Comparison of ENCODE assay signal across 20 mouse cellular contexts in the genomic region with DNA sequence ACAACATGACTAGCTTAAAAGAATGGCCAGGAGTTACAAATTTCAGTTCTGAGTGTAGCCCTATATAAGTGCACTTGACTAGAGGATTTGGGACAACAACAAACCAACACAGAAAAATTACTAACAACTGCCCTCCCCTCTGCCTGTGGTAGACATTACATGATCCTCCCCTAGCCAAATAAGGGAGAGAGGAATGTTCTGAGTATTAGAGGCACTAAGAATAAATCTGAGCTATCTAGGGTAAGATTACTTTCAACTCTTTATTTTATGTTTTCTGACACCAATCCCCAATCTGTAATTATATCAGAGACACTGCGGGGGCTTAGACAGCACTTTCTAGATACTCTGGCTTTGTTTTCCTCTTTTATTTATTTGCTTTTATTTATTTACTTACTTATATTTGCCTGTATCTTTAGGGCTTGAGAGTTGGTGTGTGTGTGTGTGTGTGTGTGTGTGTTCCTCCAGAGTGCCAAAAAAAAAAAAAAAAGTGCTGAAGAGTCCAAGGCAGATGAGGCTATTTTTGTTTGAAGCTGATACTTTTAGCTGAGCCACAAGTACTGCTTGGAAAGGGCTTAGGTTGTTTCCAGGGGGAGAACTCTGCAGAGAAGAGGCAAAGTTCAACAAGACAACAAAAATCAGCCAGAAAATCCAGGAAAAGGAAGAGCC. TPM values are rescaled to one million over a fixed set of nuclear protein-coding genes. Genes with fewer than 3 reads are reported as not detected.
DNase-seq lines count a peak whose midpoint lies in the region; ATAC-seq and TF ChIP-seq lines count a peak whose summit lies in the region.
"Had no signal": no experiment of that assay in that cellular context is flagged by ENCODE, and none has a peak within 500 bp of the region (broad histone marks: within the 10 kb centered on the region; RNA-seq: fewer than 3 reads in every experiment).

No protein-coding gene starts in this region.

- H3K4me3 ChIP-seq in forebrain, embryonic 11.5 days (ENCODE audit: low read depth, low read length), result no peak overlapping the region
- H3K4me3 ChIP-seq in forebrain, postnatal 0 days (ENCODE audit: low read depth, low read length), result no peak overlapping the region
- peak overlapping the region; percentile 42 for H3K4me3 ChIP-seq in heart, embryonic 11.5 days (ENCODE audit: low read depth, low read length)
- H3K4me3 ChIP-seq: embryonic facial prominence, embryonic 12.5 days; erythroblast, embryonic 14.5 days; hindbrain, embryonic 15.5 days; intestine, embryonic 15.5 days; liver, embryonic 12.5 days had no signal

- WGBS in forebrain, embryonic 11.5 days, result 89% methylated on average over 1 of the region's 1 CpGs
- WGBS in forebrain, postnatal 0 days, result 70% methylated on average over 1 of the region's 1 CpGs
- whole genome bisulfite sequencing in heart, embryonic 11.5 days (ENCODE audit: insufficient replicate concordance), result 52% methylated on average over 1 of the region's 1 CpGs

- ATAC-seq in forebrain, embryonic 11.5 days (replicated peaks; ENCODE audit: low FRiP score), result 0 out of 2 replicates have a peak, but pooled peaks have one; percentile 15
- ATAC-seq in forebrain, postnatal 0 days, result no peak
- ATAC-seq in heart, embryonic 11.5 days (replicated peaks; ENCODE audit: insufficient number of reproducible peaks, low FRiP score, low TSS enrichment), result peak; percentile 63
- ATAC-seq: intestine, embryonic 15.5 days; liver, embryonic 12.5 days had no signal

- no peak overlapping the region for H3K9ac ChIP-seq in forebrain, embryonic 11.5 days (ENCODE audit: low read length)
- no peak overlapping the region for H3K9ac ChIP-seq in forebrain, postnatal 0 days
- H3K9ac ChIP-seq in heart, embryonic 11.5 days (ENCODE audit: low read depth, low read length), result peak overlapping the region; percentile 61
- H3K9ac ChIP-seq: embryonic facial prominence, embryonic 12.5 days; hindbrain, embryonic 15.5 days; intestine, embryonic 15.5 days; liver, embryonic 12.5 days had no signal

- intact Hi-C loops in heart, postnatal 10 days (cut with DNase I), result no loop called here

- H3K4me2 ChIP-seq in forebrain, embryonic 11.5 days (ENCODE audit: low read depth, low read length, severe bottlenecking), result no peak overlapping the region
- no peak overlapping the region for H3K4me2 ChIP-seq in forebrain, postnatal 0 days (ENCODE audit: low read depth)
- H3K4me2 ChIP-seq in heart, embryonic 11.5 days, result peak overlapping the region; percentile 33
- H3K4me2 ChIP-seq: embryonic facial prominence, embryonic 12.5 days; hindbrain, embryonic 15.5 days; intestine, embryonic 15.5 days; liver, embryonic 12.5 days had no signal

- H3K9me3 ChIP-seq in forebrain, embryonic 11.5 days (ENCODE audit: control insufficient read depth, low read length), result no peaks in the 10 kb centered on the region
- no peaks in the 10 kb centered on the region for H3K9me3 ChIP-seq in forebrain, postnatal 0 days (ENCODE audit: low read length)
- no peaks in the 10 kb centered on the region for H3K9me3 ChIP-seq in heart, embryonic 11.5 days (replicated peaks; ENCODE audit: control insufficient read depth, low read length)
- H3K9me3 ChIP-seq: embryonic facial prominence, embryonic 12.5 days; hindbrain, embryonic 15.5 days; intestine, embryonic 15.5 days; liver, embryonic 12.5 days had no signal

- no peak for TF ChIP-seq CTCF in forebrain, postnatal 0 days (IDR thresholded peaks at IDR 0.05; ENCODE audit: low read depth)

- DNase-seq in forebrain, embryonic 11.5 days (ENCODE audit: low spot score), result no peak
- DNase-seq in forebrain, postnatal 0 days, result no peak
- DNase-seq in heart, adult 11 months, result peak; percentile 76
- no peak for DNase-seq in heart, postnatal 4 days
- peak; percentile 48 to 49 for DNase-seq in heart, postnatal 10 days
- no peak for DNase-seq in cerebellum, adult 8-10 months
- no peak for DNase-seq in thymus, postnatal 36 days
- DNase-seq: adrenal gland, adult 2 months; kidney, postnatal 36 days; lung, adult 2 months; lung, postnatal 36 days; right cerebral cortex, postnatal 4 days had no signal

- no peaks in the 10 kb centered on the region for H3K4me1 ChIP-seq in forebrain, embryonic 11.5 days (replicated peaks; ENCODE audit: control insufficient read depth, insufficient read depth, low read length)
- H3K4me1 ChIP-seq in forebrain, postnatal 0 days (ENCODE audit: insufficient read depth), result 0 out of 2 replicates have a peak, but pooled peaks cover 3% of the 10 kb centered on the region
- no peaks in the 10 kb centered on the region for H3K4me1 ChIP-seq in heart, embryonic 11.5 days (ENCODE audit: control insufficient read depth, insufficient read depth, low read length)
- H3K4me1 ChIP-seq: embryonic facial prominence, embryonic 12.5 days; hindbrain, embryonic 15.5 days; intestine, embryonic 15.5 days; liver, embryonic 12.5 days had no signal

- H3K36me3 ChIP-seq in forebrain, embryonic 11.5 days (ENCODE audit: control insufficient read depth, insufficient read depth, low read length), result no peaks in the 10 kb centered on the region
- H3K36me3 ChIP-seq in forebrain, postnatal 0 days (ENCODE audit: insufficient read depth), result no peaks in the 10 kb centered on the region
- no peaks in the 10 kb centered on the region for H3K36me3 ChIP-seq in heart, embryonic 11.5 days (ENCODE audit: control insufficient read depth, insufficient read depth, low read length)
- H3K36me3 ChIP-seq: embryonic facial prominence, embryonic 12.5 days; hindbrain, embryonic 15.5 days; intestine, embryonic 15.5 days; liver, embryonic 12.5 days had no signal

- H3K27ac ChIP-seq in forebrain, embryonic 11.5 days (ENCODE audit: low read depth, low read length), result no peak overlapping the region
- no peak overlapping the region for H3K27ac ChIP-seq in forebrain, postnatal 0 days (ENCODE audit: low read depth, low read length)
- H3K27ac ChIP-seq in heart, embryonic 11.5 days (ENCODE audit: low read depth, low read length), result peak overlapping the region; percentile 92
- H3K27ac ChIP-seq: embryonic facial prominence, embryonic 12.5 days; hindbrain, embryonic 15.5 days; intestine, embryonic 15.5 days; liver, embryonic 12.5 days had no signal

- H3K27me3 ChIP-seq in forebrain, embryonic 11.5 days (ENCODE audit: control insufficient read depth, insufficient read depth, low read length), result no peaks in the 10 kb centered on the region
- no peaks in the 10 kb centered on the region for H3K27me3 ChIP-seq in forebrain, postnatal 0 days (ENCODE audit: insufficient read depth, low read length)
- no peaks in the 10 kb centered on the region for H3K27me3 ChIP-seq in heart, embryonic 11.5 days (ENCODE audit: control insufficient read depth, insufficient read depth, low read length)
- H3K27me3 ChIP-seq: embryonic facial prominence, embryonic 12.5 days; hindbrain, embryonic 15.5 days; intestine, embryonic 15.5 days; liver, embryonic 12.5 days had no signal

RNA-seq across cellular contexts. Expression of gene Trdn, which starts 2.7 kb away (rescaled TPM):
- 0.04 TPM in 1 of 2 replicates, not detected in the other for polyA plus RNA-seq in forebrain, embryonic 11.5 days (2014; fragmentation: Nextera tagmentation; extraction: Ambion mirVana)
- 0.19 and 0.77 TPM in 2 replicates for total RNA-seq in forebrain, postnatal 0 days (2014; rRNA removed)
- 0.56 and 0.63 TPM in 2 replicates for polyA plus RNA-seq in forebrain, postnatal 0 days (2015; fragmentation: Nextera tagmentation; extraction: Ambion mirVana)
- 100 to 1,000 TPM; 247 to 271 TPM for total RNA-seq in heart, postnatal 4 days (2021)
- polyA plus RNA-seq in heart, embryonic 11.5 days (2014; fragmentation: Nextera tagmentation; extraction: Ambion mirVana), result 155 and 181 TPM in 2 replicates
- total RNA-seq in heart, postnatal 10 days (2021), result 100 to 1,000 TPM; 287 to 319 TPM
- total RNA-seq: adrenal gland, adult 2 months; granulocyte monocyte progenitor cell, adult 5-6 weeks had no signal
- polyA plus RNA-seq: adrenal gland, adult 2 months; erythroblast, embryonic 14.5 days; kidney, embryonic 14.5 days; liver, embryonic 12.5 days had no signal

Comparison
In these comparisons a context has a peak if more than half of its experiments do, and no peak if none do; other contexts are left out.
1. DNase-seq: peak in heart, adult 11 months (single experiment) and heart, postnatal 10 days (2 of 2); none in forebrain, embryonic 11.5 days (single experiment), forebrain, postnatal 0 days (single experiment), heart, postnatal 4 days (single experiment), cerebellum, adult 8-10 months (single experiment) and thymus, postnatal 36 days (0 of 2).
2. RNA of gene Trdn, which starts 2.7 kb away (total RNA-seq): 287 to 319 TPM in heart, postnatal 10 days and 247 to 271 TPM in heart, postnatal 4 days; 0.19 to 0.77 TPM in forebrain, postnatal 0 days; every median in the first group is over 100 times any median in the second.